Mouse (Mus musculus) adrenal gland, postnatal 10 days (tissue): ENCODE results near the gene Ccdc159. TPM values are rescaled to one million over a fixed set of nuclear protein-coding genes. Genes with fewer than 3 reads are reported as not detected.
A peak's percentile ranks its signal among the peaks of the same experiment; 100 is the strongest.

Experiments
- DNase-seq: peaks from one replicate; pipeline ENCODE4 v3.0.0; 2021; ENCODE audit warnings: mixed read lengths
- total RNA-seq, 2 experiments: library from RNA; stranded (reverse); gene quantifications; 2 replicates each; pipeline ENCODE4 v1.2.3; 2021

Gene Ccdc159
- total RNA-seq, 2 experiments from 2014 or later = 5.6 to 8.8 TPM

GRCm38 (mm10) chr9:21934021-21934420 is 6.8 kb downstream of the Ccdc159 start:
- DNase-seq = no peak

- no peak for DNase-seq
Observed at GRCm38 (mm10) chr9:21935466-21936131, 8.3 kb downstream of the Ccdc159 start.

GRCm38 (mm10) chr9:21936692-21937570 is 9.7 kb downstream of the Ccdc159 start, which contains the start of gene Plppr2:
Gene Plppr2, plus strand, starts transcription at chr9:21937033.
- peak; percentile 99 for DNase-seq

GRCm38 (mm10) chr9:21937711-21938175 is 10.5 kb downstream of the Ccdc159 start:
- no peak for DNase-seq

- no peak for DNase-seq
Observed at GRCm38 (mm10) chr9:21938234-21938855, 11.1 kb downstream of the Ccdc159 start.

GRCm38 (mm10) chr9:21943046-21943445 is 15.8 kb downstream of the Ccdc159 start:
- no peak for DNase-seq

GRCm38 (mm10) chr9:21943638-21944037 is 16.4 kb downstream of the Ccdc159 start:
- DNase-seq = no peak

GRCm38 (mm10) chr9:21944267-21944666 is 17.0 kb downstream of the Ccdc159 start:
- no peak for DNase-seq

- DNase-seq = no peak
Observed at GRCm38 (mm10) chr9:21947540-21948130, 20.4 kb downstream of the Ccdc159 start.

- no peak for DNase-seq
Observed at GRCm38 (mm10) chr9:21948146-21948545, 20.9 kb downstream of the Ccdc159 start.

GRCm38 (mm10) chr9:21948790-21949189 is 21.5 kb downstream of the Ccdc159 start:
- no peak for DNase-seq

GRCm38 (mm10) chr9:21950322-21950721 is 23.1 kb downstream of the Ccdc159 start:
- peak; percentile 89 for DNase-seq

GRCm38 (mm10) chr9:21951977-21952376 is 24.7 kb downstream of the Ccdc159 start:
- DNase-seq = no peak

- DNase-seq = no peak
Observed at GRCm38 (mm10) chr9:21953600-21953999, 26.3 kb downstream of the Ccdc159 start.

GRCm38 (mm10) chr9:21954635-21955034 is 27.4 kb downstream of the Ccdc159 start:
- no peak for DNase-seq

- DNase-seq = no peak
Observed at GRCm38 (mm10) chr9:21955225-21955569, 27.9 kb downstream of the Ccdc159 start.

GRCm38 (mm10) chr9:21955570-21956281 is 28.5 kb downstream of the Ccdc159 start, which contains the start of gene Swsap1:
Gene Swsap1, plus strand, starts transcription at chr9:21955755.
- peak; percentile 98 for DNase-seq

- peak; percentile 26 for DNase-seq
Observed at GRCm38 (mm10) chr9:21958372-21958771, 31.1 kb downstream of the Ccdc159 start.

GRCm38 (mm10) chr9:21959244-21959643 is 32.0 kb downstream of the Ccdc159 start:
- DNase-seq = no peak

GRCm38 (mm10) chr9:21960135-21960534 is 32.9 kb downstream of the Ccdc159 start:
- DNase-seq = no peak

- DNase-seq = peak; percentile 52
Observed at GRCm38 (mm10) chr9:21960558-21961208, 33.4 kb downstream of the Ccdc159 start.
